Mouse (Mus musculus) midbrain, embryonic 12.5 days (tissue): ENCODE data around the gene Shoc2. TPM values are rescaled to one million over a fixed set of nuclear protein-coding genes. Genes with fewer than 3 reads are reported as not detected.
A peak's percentile ranks its signal among the peaks of the same experiment; 100 is the strongest.
"Not testable (repeated sequence)": the region's sequence is repeated elsewhere in the genome, so short reads cannot be mapped to it uniquely, and the experiment has no call there.

ENCODE experiments used
- ATAC-seq: fragments of 200-750 bp; cut with Nextera tagmentation; 2 replicates; pipeline ENCODE4 v1.8.0; 2017; ENCODE audit warnings: low read depth, moderate TSS enrichment, moderate library complexity; ENCODE audit not compliant: low FRiP score
- H3K27ac ChIP-seq: fragments of 300-500 bp; sonication (generic); replicated peaks from 2 replicates; pipeline ENCODE4 v1.5.1; 2016; ENCODE audit warnings: mild to moderate bottlenecking
- H3K27me3 ChIP-seq: fragments of 300-500 bp; sonication (generic); 2 replicates; pipeline ENCODE4 v1.6.1; 2016; ENCODE audit warnings: mild to moderate bottlenecking
- H3K36me3 ChIP-seq: fragments of 300-500 bp; sonication (generic); 2 replicates; pipeline ENCODE4 v1.6.1; 2016
- H3K4me1 ChIP-seq: fragments of 300-500 bp; sonication (generic); 2 replicates; pipeline ENCODE4 v1.6.1; 2016
- H3K4me2 ChIP-seq: fragments of 300-500 bp; sonication (generic); replicated peaks from 2 replicates; pipeline ENCODE4 v1.6.1; 2016; ENCODE audit warnings: mild to moderate bottlenecking, moderate library complexity
- H3K4me3 ChIP-seq: fragments of 300-500 bp; sonication (generic); 2 replicates; pipeline ENCODE4 v1.5.1; 2016; ENCODE audit warnings: mild to moderate bottlenecking
- H3K9ac ChIP-seq: fragments of 300-500 bp; sonication (generic); replicated peaks from 2 replicates; pipeline ENCODE4 v1.6.1; 2016; ENCODE audit warnings: mild to moderate bottlenecking, moderate library complexity
- H3K9me3 ChIP-seq: fragments of 300-500 bp; sonication (generic); 2 replicates; pipeline ENCODE4 v1.6.1; 2016; ENCODE audit warnings: mild to moderate bottlenecking
- WGBS: fragments of 180-500 bp; shearing (Covaris S2); methylation state at CpG from one replicate; pipeline ENCODE4 v1.1.7; 2016; 5-methylcytosine and 5-hydroxymethylcytosine counted together
- polyA plus RNA-seq: library from polyadenylated mRNA; unstranded; fragments of >200 nt; fragmentation: Nextera tagmentation; extraction: Ambion mirVana; gene quantifications from 2 replicates; pipeline ENCODE4 v1.2.1, GENCODE M21; 2016

The Shoc2 gene
- polyA plus RNA-seq, 1 experiment from 2014 or later: 71.3 TPM

- H3K27ac ChIP-seq: no peak overlapping the region
- H3K4me3 ChIP-seq: no peak overlapping the region
- peaks cover 8% of the 10 kb centered on the region for H3K4me1 ChIP-seq
- H3K36me3 ChIP-seq: peaks cover 18% of the 10 kb centered on the region
- no peaks in the 10 kb centered on the region for H3K27me3 ChIP-seq
- WGBS: 91% methylated on average over 4 of the region's 4 CpGs
- no peak overlapping the region for H3K9ac ChIP-seq
- H3K4me2 ChIP-seq: no peak overlapping the region
- no peak for ATAC-seq
- no peaks in the 10 kb centered on the region for H3K9me3 ChIP-seq
Observed at GRCm38 (mm10) chr19:53941139-53941538, 3.0 kb upstream of the Shoc2 start.

GRCm38 (mm10) chr19:53942342-53942741, 1.8 kb upstream of the Shoc2 start:
- Histone ChIP-seq H3K9me3 (no peaks in the 10 kb centered on the region), H3K27ac (no peak overlapping the region), H3K4me1 (peaks cover 13% of the 10 kb centered on the region), H3K9ac (no peak overlapping the region), H3K36me3 (peaks cover 18% of the 10 kb centered on the region), H3K27me3 (no peaks in the 10 kb centered on the region), H3K4me2 (no peak overlapping the region), H3K4me3 (no peak overlapping the region)
- ATAC-seq: no peak
- WGBS: 92% methylated on average over 2 of the region's 2 CpGs

GRCm38 (mm10) chr19:53944786-53945169, 672 bp downstream of the Shoc2 start:
- Histone ChIP-seq H3K9ac (peak overlapping the region; percentile 98), H3K9me3 (no peaks in the 10 kb centered on the region), H3K4me1 (peaks cover 17% of the 10 kb centered on the region), H3K4me3 (peak overlapping the region; percentile 95), H3K27ac (peak overlapping the region; percentile 97), H3K36me3 (peaks cover 3% of the 10 kb centered on the region; the same call in 1 of the 2 replicates), H3K4me2 (peak overlapping the region; percentile 55), H3K27me3 (no peaks in the 10 kb centered on the region)
- ATAC-seq: peak; percentile 82
- WGBS: 0% methylated on average over 36 of the region's 47 CpGs

GRCm38 (mm10) chr19:53945171-53946042, 1.3 kb downstream of the Shoc2 start:
- peak; percentile 20 for ATAC-seq
- H3K36me3 ChIP-seq: peaks cover 3% of the 10 kb centered on the region; the same call in 1 of the 2 replicates
- 2% methylated on average over 37 of the region's 69 CpGs for WGBS
- peak overlapping the region; percentile 95 for H3K4me3 ChIP-seq
- peak overlapping the region; percentile 98 for H3K9ac ChIP-seq
- peaks cover 17% of the 10 kb centered on the region for H3K4me1 ChIP-seq
- H3K27me3 ChIP-seq: no peaks in the 10 kb centered on the region
- peak overlapping the region; percentile 55 for H3K4me2 ChIP-seq
- H3K9me3 ChIP-seq: no peaks in the 10 kb centered on the region
- H3K27ac ChIP-seq: peak overlapping the region; percentile 97

- no peaks in the 10 kb centered on the region for H3K36me3 ChIP-seq
- H3K4me1 ChIP-seq: peaks cover 10% of the 10 kb centered on the region
- H3K4me3 ChIP-seq: no peak overlapping the region
- no peaks in the 10 kb centered on the region for H3K9me3 ChIP-seq
- ATAC-seq: no peak
- H3K9ac ChIP-seq: no peak overlapping the region
- H3K4me2 ChIP-seq: no peak overlapping the region
- H3K27me3 ChIP-seq: no peaks in the 10 kb centered on the region
- H3K27ac ChIP-seq: no peak overlapping the region
- 94% methylated on average over 2 of the region's 2 CpGs for WGBS
Observed at GRCm38 (mm10) chr19:53957513-53957912, 13.4 kb downstream of the Shoc2 start.

- Histone ChIP-seq H3K36me3 (no peaks in the 10 kb centered on the region), H3K4me1 (no peaks in the 10 kb centered on the region), H3K9ac (no peak overlapping the region), H3K27ac (no peak overlapping the region), H3K4me2 (no peak overlapping the region), H3K4me3 (no peak overlapping the region), H3K27me3 (no peaks in the 10 kb centered on the region), H3K9me3 (no peaks in the 10 kb centered on the region)
- no peak for ATAC-seq
- WGBS: 93% methylated on average over 4 of the region's 4 CpGs
Observed at GRCm38 (mm10) chr19:53962511-53962910, 18.4 kb downstream of the Shoc2 start.

- H3K4me1 ChIP-seq, ATAC-seq, H3K4me2 ChIP-seq, H3K27me3 ChIP-seq, H3K9me3 ChIP-seq, H3K4me3 ChIP-seq, H3K27ac ChIP-seq, H3K9ac ChIP-seq, H3K36me3 ChIP-seq: not testable (repeated sequence)
- 96% methylated on average over 3 of the region's 3 CpGs for WGBS
Observed at GRCm38 (mm10) chr19:53964347-53964746, 20.2 kb downstream of the Shoc2 start.

GRCm38 (mm10) chr19:53964910-53965633, 21.0 kb downstream of the Shoc2 start:
- Histone ChIP-seq H3K27me3 (no peaks in the 10 kb centered on the region), H3K9me3 (no peaks in the 10 kb centered on the region), H3K9ac (no peak overlapping the region), H3K4me1 (no peaks in the 10 kb centered on the region; the same call in 1 of the 2 replicates), H3K4me3 (no peak overlapping the region), H3K4me2 (no peak overlapping the region), H3K27ac (no peak overlapping the region), H3K36me3 (no peaks in the 10 kb centered on the region)
- 91% methylated on average over 10 of the region's 10 CpGs for WGBS
- ATAC-seq: no peak

- Histone ChIP-seq H3K9ac (no peak overlapping the region), H3K4me1 (no peaks in the 10 kb centered on the region; the same call in 1 of the 2 replicates), H3K9me3 (no peaks in the 10 kb centered on the region), H3K4me3 (no peak overlapping the region), H3K27ac (no peak overlapping the region), H3K27me3 (no peaks in the 10 kb centered on the region), H3K4me2 (no peak overlapping the region), H3K36me3 (no peaks in the 10 kb centered on the region)
- no peak for ATAC-seq
- 91% methylated on average over 3 of the region's 3 CpGs for WGBS
Observed at GRCm38 (mm10) chr19:53969226-53969625, 25.1 kb downstream of the Shoc2 start.

GRCm38 (mm10) chr19:53971938-53972337, 27.8 kb downstream of the Shoc2 start:
- Histone ChIP-seq H3K4me2 (no peak overlapping the region), H3K9me3 (peaks cover 3% of the 10 kb centered on the region; the same call in 1 of the 2 replicates), H3K36me3 (peaks cover 6% of the 10 kb centered on the region), H3K27me3 (no peaks in the 10 kb centered on the region), H3K27ac (no peak overlapping the region), H3K4me3 (no peak overlapping the region), H3K9ac (no peak overlapping the region), H3K4me1 (no peaks in the 10 kb centered on the region; the same call in 1 of the 2 replicates)
- no peak for ATAC-seq
- 82% methylated on average over 7 of the region's 7 CpGs for WGBS

GRCm38 (mm10) chr19:53973656-53974055, 29.6 kb downstream of the Shoc2 start:
- 95% methylated on average over 1 of the region's 1 CpGs for WGBS

GRCm38 (mm10) chr19:53982041-53982440, 37.9 kb downstream of the Shoc2 start:
- Histone ChIP-seq H3K9me3 (peaks cover 2% of the 10 kb centered on the region; the same call in 1 of the 2 replicates), H3K4me1 (no peaks in the 10 kb centered on the region), H3K36me3 (peaks cover under 1% of the 10 kb centered on the region; the same call in 1 of the 2 replicates), H3K4me3 (no peak overlapping the region), H3K27me3 (no peaks in the 10 kb centered on the region), H3K9ac (no peak overlapping the region), H3K27ac (no peak overlapping the region), H3K4me2 (no peak overlapping the region)
- no peak for ATAC-seq
- 85% methylated on average over 3 of the region's 3 CpGs for WGBS

More at GRCm38 (mm10) chr19:53973656-53974055, 29.6 kb downstream of the Shoc2 start:
- H3K36me3 ChIP-seq: peaks cover 7% of the 10 kb centered on the region
- no peak overlapping the region for H3K4me2 ChIP-seq
- peaks cover 6% of the 10 kb centered on the region; the same call in 1 of the 2 replicates for H3K9me3 ChIP-seq
- ATAC-seq: no peak
- no peaks in the 10 kb centered on the region for H3K4me1 ChIP-seq
- H3K27ac ChIP-seq: no peak overlapping the region
- H3K27me3 ChIP-seq: no peaks in the 10 kb centered on the region
- H3K9ac ChIP-seq: no peak overlapping the region
- H3K4me3 ChIP-seq: no peak overlapping the region
